Mouse (Mus musculus) gastrocnemius, postnatal 4 days (tissue): Measurements from ENCODE around the gene Camsap3. TPM values are rescaled to one million over a fixed set of nuclear protein-coding genes. Genes with fewer than 3 reads are reported as not detected.
"Not testable (repeated sequence)": the region's sequence is repeated elsewhere in the genome, so short reads cannot be mapped to it uniquely, and the experiment has no call there.

Experiments used
- DNase-seq, 2 experiments: peaks; one replicate each; pipeline ENCODE4 v3.0.0; 2021 to 2022; ENCODE audit warnings: low spot score in 2 of 2, mixed read lengths in 2 of 2
- long read RNA-seq, 2 experiments: library from polyadenylated mRNA; stranded (forward); transcript quantifications; one replicate each; pipeline ENCODE4 v2.0.0; 2021
- total RNA-seq, 2 experiments: library from RNA; stranded (reverse); gene quantifications; 2 replicates each; pipeline ENCODE4 v1.2.3; 2021

Camsap3 gene
- total RNA-seq = 1 to 10 TPM; 1.8 to 2.6 TPM
- long read RNA-seq, experiment 1, partial matches to known transcripts = 5 of 6 reads
- long read RNA-seq, experiment 1, other reads (novel, unspliced or antisense) = 1 of 6 reads
- long read RNA-seq, experiment 2, partial matches to known transcripts = 6 of 8 reads
- long read RNA-seq, experiment 2, other reads (novel, unspliced or antisense) = 1 of 8 reads

DNA sequence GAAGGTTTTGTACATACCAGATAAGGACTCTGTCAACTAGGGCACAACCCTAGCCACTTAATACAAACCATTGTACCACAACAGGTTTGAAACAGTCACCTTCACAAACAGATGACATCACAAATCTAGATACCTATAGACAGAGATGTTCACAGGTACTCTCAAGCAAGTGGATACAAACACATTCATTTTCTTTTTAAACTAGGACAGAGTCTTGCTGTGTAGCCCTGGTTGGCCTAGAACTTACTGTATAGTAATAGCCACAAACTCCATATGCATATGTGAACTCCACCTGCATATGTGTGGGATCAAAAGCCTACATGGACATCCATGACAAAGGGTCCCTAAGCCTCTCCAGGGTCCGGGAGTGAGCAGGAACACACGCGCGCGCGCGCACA is at the start of gene Camsap3:
Gene Camsap3 (plus strand): TSS at position 301 of the 398 bp plus-strand sequence.
- DNase-seq = no peak

DNA sequence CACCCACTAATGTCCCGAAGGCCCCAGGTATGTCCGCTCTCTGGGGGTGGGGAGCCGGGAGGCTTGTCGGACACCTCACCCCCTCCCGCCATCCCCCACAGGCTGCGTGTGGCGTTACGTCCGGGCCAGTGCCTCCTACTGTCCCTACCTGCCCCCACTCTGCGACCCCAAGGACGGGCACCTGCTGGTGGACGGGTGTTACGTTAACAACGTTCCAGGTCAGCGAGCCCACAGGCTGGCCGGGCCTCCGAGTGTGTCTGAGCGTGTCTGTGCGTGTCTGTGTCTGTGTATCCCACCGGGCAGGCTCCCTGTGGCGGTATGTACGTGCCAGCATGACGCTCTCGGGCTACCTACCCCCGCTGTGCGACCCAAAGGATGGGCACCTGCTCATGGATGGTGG is 49.4 kb upstream of the Camsap3 start:
- no peak for DNase-seq

DNA sequence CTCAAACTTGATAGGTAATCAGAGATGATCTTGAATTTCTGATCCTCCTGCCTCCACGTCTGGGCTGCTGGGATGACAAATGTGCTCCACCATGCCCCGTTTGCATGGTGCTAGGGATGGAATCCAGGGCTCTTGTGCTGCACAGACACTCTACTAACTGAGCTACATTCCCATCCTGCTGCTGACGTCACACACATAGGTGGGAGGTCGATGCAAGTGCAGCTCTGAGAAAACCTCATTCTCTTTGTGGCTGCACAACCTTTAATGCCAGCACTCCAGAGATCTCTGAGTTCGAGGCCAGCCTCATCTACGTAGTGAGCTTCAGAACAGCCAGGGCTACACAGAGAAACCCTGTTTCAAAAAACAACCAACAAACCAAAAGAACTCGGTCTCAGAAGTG is 47.9 kb upstream of the Camsap3 start:
- no peak for DNase-seq

DNA sequence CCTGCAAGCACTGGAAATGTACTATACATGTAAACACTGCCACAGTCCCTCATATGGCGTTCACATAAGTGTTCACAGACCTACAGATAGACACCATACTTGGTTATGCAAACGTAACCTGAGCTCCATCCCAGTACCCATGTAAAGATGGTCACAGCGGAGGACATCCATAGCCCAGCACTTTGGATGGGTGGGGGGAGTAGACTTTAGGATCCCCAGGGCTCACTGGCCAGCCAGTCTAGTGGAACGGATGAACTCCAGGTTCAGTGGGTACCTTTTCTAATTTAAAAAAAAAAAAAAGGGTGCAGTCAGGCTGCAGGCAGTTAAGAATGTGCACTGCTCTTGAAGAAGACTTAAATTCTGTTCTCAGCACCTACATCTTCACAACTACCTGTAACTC is 47.0 kb upstream of the Camsap3 start:
- no peak for DNase-seq

DNA sequence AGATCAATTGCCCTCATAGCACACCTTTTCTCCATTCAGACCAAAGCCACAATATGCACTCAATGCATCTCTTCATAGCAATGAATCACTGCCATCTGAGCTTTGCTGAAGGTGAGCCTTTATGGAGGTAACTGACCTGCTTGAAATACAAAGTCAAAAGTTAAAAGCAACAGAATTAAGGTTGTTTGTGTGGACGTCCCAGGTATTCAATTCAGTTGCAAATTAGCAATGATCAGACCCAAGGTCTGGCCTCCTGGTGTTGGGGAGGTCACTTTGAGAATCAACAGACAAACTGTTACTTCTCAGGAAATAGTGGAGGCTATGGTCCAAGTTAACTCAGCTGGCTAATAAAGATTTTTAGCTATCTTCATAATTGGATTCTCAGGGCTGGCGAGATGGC is 40.6 kb upstream of the Camsap3 start:
- DNase-seq = no peak

DNA sequence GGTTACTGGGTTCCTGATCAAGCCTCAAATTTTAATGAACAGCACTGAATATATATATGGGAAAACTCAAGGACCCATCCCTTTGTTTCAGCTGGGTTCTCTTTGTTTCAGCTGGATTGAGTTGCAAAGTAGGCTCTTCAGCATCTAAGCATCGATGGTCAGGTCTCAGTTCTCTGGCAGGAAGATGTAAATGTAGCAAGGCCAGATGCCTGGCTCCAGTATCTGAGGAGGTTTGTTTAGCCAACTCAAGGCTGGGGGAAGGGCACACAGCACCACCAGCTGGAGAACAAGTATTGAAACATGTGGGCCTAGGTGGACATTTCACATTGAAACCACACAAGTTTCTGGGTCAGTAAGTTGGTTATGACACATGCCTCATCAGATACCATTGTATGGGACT is 34.9 kb upstream of the Camsap3 start:
- no peak for DNase-seq

DNA sequence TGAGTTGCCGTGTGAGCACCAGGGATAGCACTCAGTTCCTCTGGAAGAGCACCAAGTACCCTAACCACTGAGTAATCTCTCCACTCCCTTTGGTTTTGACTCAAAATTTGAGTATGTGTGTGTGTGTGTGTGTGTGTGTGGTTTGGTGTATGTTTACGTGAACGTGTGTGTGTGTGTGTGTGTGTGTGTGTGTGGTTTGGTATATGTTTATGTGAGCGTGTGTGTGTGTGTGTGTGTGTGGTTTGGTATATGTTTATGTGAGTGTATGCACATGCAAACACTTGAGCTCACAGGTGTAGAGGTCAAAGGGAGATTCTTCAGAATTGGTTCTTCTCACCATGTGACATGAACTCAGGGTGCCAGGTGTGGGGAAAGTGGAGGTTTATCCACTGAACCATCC is 31.0 kb upstream of the Camsap3 start:
- DNase-seq = no peak

DNA sequence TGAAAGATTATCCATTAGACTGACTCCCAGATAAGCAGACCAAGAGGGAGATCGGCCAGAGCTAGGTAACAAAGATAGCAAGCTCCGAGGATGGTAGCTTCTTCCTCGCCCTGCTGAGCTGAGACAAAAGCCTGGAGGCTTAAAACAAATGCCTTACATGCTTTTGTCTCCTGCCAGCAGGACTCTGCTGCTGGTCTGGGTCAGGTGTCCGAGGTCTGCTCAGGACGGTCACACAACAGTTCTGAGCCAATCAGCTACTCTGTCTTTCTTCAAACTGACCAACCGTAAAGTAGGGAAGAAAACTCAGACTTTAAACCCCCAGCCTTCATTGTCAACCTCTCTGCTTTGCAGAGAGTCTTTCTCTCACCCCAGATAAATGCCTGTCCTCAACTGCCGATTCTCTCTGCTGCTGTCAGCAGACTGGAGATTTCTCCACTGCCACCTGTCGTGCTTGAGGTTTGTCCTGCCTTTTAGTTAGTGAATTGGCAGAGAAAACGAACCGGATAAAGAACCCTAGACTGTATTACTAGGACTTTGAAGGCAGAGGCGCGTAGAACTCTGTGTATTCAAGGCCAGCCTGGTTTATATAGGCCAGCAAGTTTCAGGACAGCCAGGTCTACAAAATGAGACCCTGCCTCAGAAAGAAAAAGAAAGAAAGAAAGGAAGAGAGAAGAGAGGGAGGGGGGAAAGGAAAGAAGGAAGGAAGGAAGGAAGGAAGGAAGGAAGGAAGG is 19.3 kb upstream of the Camsap3 start, which contains the start of gene C330021F23Rik:
Gene C330021F23Rik (plus strand): TSS at position 350 of the 731 bp plus-strand sequence.
- DNase-seq = no peak

DNA sequence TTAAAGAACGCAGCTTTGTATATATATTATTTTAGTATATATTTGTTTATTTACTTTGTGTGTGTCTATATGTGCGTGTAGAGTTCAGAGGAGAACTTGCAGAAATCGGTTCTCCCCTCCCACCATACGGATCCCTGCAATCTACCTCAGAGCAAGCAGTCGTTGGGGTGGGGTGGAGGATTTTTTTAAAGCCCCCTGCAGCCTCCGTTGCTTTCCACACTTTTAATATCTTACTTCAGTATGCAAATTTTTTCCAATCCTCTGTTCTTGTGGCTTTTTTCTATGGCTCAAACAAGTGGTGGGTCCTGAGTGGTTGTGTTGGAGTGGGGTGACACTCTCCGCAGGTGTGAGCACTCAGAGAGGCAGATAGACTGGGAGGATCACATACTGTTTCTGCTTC is 18.7 kb upstream of the Camsap3 start:
- no peak for DNase-seq

DNA sequence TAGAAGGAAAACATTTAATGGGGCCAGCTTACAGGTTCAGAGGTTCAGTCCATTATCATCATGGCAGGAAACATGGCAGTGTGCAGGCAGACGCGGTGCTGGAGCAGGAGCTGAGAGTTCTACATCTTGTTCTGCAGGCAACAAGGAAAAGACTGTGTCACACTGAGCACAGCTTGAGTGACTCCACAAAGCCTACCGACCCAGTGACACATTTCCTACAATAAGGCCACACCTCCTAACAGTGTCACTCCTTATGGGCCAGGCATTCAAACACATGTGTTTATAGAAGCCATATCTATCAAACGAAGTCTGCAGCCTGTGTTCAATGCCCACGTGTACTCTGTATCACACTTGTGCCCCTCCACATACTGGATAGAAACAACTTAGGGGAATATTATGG is 17.3 kb upstream of the Camsap3 start:
- no peak for DNase-seq

DNA sequence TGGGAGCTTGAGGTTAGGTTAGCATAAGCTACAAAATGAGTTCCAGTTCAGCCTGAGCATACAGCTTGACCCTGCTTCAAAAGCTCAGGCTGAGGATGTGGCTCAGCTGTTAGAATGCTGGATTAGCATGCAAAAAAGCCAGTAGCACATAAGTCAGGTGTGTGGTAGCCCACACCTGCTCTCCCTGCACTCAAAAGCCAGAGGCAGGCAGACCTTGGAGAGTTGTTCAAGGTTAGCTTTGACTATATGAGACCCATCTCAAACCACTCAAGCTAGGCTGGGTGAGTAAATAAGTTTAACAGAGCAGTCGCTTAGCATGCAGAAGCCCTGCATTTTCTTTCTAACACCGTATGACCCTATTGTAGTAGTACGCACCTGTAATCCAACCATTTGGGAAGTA is 12.5 kb upstream of the Camsap3 start:
- DNase-seq = no peak

DNA sequence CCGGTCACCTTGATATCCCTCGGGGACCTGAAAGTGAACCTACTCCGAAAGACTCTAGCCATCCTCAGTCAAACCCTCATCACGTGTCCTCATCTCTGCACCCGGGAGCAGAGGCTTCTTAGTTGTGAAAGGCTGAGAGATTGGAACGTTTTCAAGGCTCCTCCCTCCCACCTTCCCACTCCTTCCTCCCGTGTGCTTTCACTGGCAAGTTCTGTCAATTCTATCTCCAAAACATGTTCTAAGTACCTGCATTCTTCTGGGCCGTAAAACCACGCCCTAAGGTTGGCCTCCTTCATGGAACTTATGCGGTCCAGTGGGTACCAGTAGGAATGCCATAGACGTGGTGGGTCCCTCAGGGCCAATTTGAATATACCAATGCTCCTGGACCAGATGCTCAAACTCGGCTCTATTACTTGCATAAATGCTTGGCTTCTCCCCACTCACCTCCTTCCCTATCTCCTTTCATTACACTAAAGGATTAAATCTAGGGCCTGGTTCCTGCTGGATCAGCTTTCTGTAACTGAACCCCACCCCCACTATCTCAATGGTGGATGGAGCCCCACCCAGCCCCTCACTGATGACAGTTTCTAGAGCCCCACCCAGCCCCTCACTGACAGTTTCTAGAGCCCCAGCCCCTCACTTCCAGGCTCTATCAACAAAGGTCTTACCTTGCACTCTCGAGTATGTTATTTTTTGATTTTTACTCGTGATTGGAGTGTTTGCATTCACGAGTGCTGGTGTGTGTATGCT is 10.7 kb upstream of the Camsap3 start:
- DNase-seq = no peak

DNA sequence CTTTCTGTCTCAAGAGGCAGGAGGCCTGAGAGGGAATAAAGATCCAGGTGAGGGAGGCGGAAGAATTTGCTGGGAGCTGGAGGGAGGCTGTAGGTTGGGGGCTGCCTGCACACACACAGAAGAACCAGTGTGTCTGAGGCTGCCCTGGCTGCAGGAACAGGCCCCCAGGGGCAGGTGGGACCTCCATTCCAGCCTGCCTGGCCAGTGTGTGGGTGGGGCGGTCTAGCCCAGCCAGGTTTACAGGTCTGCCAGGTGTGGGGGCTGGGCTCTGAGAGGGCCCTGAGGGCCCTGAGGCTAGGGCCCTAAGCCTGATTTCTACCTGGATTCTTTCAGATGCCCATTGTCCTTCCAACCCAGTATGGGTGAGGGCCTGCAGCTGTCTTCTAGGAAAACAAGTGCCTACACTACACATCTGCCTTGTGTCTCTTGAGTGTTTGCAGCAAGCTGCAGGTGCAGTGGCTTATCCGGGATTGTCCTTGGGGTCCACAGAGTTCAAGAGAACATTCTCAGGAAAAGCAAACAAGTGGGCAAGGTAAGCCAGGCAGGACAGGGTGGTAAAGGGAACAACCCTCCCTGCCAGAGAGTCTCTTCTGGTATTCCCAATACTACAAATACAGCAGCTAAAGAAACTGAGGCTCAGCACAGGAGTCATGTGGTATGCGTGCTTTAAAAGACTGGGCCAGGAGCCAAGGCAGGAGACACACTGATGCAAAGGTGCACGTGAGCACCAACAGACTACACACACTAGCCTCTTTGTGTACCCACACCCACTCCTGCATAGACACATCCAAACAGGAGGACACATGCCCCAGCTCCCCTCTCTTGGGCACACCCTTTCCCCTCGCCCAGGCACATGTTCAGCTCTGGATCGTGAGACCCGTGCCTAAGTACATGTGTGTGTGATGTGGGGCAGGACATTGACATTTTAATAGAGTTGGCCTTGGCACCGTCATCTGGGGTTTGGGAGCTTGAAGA is 7.4 kb upstream of the Camsap3 start:
- DNase-seq = no peak

DNA sequence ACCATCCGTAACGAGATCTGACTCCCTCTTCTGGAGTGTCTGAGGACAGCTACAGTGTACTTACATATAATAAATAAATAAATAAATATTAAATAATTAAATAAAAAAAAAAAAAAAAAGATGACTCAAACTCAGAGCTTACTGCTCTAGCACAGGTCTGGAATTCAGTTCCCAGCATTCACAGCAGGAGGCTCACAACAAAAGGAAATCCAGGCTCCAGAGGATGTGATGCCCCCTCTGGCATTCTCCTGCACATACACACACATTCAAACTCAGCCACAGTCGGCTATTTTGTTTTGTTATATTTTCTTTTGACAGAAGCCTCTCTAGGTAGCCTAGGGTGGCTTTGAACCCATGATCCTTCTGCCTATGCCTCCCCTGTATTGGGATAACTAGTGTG is 5.1 kb upstream of the Camsap3 start:
- DNase-seq = not testable (repeated sequence)

DNA sequence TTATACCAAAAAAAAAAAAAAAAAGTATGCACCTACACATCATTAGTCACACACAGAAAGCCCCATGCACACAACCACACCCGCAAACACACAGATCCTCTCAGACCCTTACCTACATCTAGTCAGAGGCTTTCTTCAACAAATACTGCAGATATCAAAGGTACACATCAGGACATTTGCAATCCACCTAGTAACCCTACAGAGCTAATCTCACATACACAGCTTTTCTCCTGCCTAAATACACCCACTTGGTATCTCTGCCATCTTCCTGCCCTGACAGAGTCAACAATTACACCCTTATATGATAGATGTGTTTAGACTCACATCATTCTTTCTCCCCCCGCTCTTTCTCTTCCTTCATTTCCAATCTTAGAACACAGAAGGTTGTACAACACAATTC is 641 bp upstream of the Camsap3 start:
- no peak for DNase-seq

DNA sequence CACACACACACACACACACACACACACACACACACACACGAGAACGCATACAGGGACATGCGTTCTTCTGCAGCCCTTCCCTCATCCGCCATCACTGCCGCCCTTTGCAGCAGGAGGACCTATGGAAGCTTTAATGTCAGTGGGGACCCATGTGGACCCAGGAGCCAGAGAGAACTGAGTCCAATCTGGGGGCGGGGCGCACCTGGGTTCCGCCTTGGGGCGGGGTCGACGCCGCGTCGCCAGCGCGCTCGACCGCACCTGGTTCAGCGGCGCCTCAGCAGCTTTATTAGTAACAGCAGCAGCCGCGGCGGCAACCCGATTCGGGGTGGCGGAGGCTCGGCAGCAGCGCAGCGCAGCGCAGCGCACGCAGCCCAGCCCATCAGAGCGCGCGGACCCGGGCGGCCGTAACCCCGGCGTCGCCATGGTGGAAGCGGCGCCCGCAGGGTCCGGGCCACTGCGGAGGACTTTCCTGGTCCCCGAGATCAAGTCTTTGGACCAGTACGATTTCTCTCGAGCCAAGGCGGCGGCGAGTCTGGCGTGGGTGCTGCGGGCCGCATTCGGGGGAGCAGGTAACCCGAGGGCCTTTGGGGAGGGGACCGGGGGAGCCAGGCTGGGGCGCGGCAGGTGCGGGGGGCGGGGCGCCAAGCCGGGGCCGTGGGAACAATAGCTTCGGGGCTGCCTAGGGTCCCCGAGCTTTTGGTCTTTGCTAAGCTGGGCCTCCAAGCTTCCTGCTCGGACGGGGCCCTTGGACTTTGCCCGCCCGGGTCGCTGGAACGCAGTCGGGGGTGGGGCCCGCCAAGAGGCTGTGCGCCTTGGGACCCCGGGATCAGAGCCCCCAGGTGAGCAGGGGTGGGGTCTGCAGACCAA is 531 bp downstream of the Camsap3 start:
- DNase-seq = no peak

DNA sequence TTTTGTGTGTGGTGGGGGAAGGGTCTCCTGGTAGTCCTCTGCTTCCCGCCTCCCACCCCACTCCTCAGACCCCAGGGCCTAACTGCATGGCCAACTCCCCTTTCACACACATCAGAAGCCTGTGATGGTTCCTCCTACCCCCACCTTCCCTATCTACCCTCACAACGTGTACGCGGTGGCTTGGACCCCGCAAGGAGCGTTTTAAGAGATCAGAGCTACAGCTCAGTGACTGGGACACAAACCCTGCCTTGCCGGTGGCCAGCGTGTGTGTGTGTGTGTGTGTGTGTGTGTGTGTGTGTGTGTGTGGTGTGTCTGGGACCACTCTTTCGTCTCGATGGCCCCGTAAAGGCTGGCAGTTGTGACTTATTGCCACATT is 1.2 kb downstream of the Camsap3 start:
- no peak for DNase-seq

DNA sequence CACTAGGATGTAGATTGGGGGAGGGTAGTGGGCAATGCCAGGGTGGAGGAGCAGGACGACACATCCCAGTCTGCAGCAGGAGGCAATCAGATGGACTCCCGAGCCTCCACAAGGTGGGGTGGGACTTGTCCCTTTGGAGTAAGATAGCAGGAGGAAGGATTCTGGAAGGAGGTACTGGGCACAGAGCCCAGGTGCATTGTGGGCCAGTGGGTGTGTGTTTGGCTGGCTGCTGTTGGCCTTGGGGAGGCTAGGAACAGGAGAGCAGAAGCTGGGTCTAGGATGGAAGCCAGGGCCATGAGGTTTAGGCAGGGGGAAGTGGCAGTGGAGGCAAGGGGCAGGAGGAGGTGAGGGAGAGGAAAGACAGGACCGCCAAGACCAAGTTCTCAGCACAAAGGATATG is 6.4 kb downstream of the Camsap3 start:
- DNase-seq = no peak

DNA sequence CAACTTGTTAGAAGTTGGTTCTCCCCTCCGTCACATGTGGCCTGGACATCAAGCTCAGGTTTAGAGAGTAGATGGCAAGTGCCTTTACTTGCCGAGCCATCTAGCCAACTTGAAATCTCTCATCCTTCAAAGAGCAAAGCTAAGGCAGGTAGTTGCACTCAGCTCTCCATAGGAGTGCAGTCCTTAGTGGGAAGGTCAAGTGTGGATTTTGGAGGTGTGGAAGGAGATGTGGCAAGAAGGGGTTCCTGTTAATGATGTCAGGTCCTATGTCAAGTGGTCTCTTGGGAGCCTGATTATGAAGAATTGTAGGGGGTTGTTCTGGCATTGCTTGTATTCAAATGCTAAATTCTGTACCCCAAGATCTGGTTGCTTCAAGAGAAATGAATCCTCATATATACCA is 7.4 kb downstream of the Camsap3 start:
- DNase-seq = no peak

DNA sequence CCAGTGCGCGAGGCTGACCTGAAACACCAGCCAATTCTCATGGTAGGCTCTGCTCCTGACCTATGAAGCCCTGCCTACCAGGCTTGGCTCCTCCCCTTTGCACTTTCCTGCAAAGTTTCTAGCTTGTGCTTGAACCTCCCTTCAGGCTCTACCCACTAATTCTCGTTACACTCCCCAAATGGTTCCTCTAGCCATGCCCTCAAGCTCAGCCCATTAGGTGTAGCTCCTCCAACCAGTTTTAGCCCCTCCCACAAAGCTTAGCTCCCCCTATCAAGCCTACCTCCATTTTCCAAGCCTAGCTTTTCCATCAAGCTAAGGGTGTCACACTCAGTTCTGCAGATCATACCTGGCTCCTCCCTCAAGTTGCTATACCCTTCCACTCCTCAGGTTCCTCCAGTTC is 11.0 kb downstream of the Camsap3 start:
- DNase-seq = no peak
